Mouse (Mus musculus): ENCODE results near the gene Nek4.

Gene Nek4

DNA sequence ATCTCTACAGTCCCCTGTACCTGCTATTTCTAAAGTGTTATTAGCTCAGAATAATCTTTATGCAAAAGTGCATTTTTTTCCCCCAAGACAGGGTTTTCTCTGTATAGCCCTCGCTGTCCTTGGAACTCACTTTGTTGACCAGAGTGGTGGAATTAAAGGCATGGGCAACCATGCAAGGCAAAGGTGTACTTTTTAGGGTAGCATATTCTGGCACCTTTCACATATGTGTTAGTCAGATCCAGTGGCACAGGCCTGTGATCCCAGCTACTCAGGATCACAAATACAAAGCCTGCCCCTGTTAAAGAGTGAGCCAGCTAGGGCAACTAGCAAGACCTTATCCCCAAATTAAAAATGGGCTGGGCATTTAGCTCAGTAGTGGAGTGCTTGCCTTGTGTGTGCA, 9.2 kb downstream of the Nek4 start:
- no peak for DNase-seq (ENCODE audit: low read depth, low spot score)

DNA sequence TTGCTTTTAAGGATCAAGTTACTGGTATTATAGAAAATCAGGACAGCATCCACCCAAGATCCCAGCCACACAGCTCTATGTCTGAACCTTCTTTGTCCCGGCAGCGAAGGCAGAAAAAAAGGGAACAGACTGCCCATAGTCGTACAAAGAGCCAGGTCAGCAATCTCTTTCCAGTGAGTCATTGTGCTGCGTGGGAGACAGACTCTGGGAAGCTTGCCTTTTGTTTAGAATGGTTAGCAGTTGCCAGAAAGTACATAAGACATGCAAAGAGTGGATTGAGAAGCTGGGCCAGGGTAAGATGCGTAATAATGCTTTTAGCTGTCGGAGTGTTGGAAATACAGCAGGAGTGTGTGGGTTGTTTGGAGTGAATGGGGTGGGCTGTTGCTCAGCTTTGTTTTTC, 23.0 kb downstream of the Nek4 start:
- no peak for DNase-seq (ENCODE audit: low read depth, low spot score)

DNA sequence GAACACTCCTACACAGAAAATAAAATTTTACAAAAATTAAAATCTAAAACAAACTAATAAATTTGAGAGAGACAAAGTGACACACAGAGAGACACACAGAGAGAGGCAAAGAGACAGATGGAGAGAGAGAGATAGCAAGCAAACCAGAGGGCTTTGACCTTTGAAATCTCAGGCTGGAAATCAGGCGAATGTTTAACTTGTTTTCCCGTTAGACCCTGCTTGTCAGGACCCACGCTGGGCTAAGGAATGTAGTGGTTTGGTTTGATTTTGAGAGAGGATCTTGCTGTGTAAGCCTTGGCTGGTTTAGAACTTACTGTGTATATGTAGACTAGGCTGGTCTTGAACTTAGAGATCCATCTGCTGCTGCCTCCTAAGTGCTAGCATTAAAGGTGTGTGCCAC, 25.0 kb downstream of the Nek4 start:
- no peak for DNase-seq (ENCODE audit: low read depth, low spot score)

DNA sequence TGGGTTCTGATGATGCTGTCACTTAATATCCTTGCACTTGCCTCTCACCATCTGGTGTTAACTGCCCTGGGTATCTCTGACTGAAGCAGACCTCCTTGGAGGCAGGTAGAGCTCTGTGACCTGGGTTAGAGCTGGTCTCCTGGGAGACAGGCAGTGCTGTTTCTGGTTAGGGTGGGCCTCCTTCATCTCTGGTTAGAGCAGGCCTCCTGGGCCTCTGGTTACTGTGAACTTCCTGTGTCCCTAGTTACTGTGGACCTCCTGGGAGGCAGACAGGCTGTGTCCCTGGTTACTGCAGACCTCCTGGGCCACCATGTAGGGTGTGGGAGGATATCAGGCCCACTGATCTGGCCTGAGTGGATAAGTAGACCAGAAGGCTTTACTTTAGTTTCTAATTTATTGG, 45.2 kb downstream of the Nek4 start:
- DNase-seq (ENCODE audit: low read depth, low spot score) = no peak

DNA sequence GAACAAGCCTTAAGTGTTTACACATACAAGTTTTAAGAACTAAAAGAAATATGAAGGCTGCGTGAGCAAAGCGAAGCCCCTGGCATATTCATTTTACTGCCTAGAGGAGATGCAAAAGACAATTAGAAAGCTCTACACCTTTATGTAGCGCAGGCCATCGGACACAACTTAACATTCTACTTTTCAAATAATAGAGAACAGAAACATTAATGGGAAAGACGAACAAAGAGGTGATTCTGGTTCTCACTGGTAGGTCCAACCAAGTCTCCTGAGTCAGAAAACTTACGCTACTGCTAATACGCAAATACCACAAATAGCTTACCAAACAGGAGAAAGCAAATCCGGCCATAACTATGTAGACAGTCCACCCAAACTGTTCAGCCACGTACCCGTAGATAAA, 49.2 kb downstream of the Nek4 start:
- no peak for DNase-seq (ENCODE audit: low read depth, low spot score)

DNA sequence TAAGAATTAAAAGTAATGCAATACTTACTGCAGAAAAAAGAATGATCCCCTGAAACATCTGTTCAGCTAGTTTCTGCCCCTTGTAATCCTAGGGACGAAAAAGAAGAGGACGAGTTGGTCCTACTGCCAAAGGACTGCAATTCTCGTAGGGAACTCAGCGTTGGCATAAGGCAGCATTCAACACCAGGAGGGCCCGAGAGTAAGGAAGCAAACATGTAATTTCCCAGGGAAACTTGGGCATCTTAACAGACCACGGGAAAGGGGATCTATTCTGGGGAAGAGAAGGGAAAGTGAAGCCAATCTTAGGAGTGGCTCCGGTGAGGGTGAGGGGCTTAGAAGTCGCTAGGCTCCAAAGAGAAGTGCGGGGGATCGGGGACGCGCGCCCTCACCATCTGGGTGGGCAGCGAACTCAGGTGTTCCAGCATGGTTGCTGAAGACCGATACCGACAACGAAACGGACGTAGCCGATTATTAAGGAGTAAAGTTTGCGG, 49.7 kb downstream of the Nek4 start:
- no peak for DNase-seq (ENCODE audit: low read depth, low spot score)

DNA sequence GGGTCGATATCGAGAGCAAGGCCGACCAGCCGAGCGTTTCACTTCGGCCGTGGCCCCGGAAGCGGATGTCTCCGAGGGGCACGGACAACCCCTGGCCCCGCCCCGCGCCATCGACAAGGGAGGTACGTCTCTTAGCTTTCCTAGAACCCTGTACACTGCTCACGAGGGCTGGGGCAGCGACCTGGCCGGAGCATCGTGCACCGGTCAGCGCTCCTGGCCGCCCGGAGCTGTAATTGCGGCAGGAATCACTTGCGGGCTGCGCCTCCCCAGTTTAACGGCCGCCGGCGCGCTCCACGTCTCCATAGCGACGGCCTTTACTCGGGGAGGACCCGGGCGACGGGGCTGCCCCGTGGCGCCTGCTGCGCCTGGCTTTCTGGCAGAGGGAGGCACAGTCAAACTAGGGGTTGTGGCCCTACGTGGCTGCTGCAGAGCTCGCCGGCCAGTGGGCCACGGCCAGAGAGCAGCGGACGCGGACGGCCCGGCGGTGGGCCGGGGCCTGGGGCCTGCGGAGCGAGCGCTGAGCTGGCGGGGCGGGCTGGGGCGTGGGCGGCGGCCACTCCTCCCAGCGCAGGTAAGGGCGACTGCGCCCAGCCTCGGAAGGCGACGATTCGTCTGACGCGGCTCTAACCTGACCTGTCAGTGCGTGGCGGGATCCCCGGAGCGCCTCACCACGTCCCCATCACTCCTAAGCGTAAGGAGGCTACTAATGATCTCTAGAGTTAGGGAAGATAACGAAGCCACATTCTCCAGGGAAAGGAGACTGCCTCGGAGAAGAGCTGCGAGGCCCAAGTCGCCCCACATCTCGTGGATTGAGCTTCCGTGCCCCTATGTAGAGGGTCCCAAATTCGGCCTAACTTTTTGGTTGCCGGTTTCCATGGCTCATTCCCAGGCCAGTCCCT, 50.4 kb downstream of the Nek4 start, which contains the start of the genes Glt8d1 and Spcs1:
TSS of gene Glt8d1 (plus strand) at position 94 of the 899 bp plus-strand sequence.
TSS of gene Spcs1 (minus strand) at position 366 of the 899 bp plus-strand sequence.
- DNase-seq (ENCODE audit: low read depth, low spot score) = peak; percentile 66

DNA sequence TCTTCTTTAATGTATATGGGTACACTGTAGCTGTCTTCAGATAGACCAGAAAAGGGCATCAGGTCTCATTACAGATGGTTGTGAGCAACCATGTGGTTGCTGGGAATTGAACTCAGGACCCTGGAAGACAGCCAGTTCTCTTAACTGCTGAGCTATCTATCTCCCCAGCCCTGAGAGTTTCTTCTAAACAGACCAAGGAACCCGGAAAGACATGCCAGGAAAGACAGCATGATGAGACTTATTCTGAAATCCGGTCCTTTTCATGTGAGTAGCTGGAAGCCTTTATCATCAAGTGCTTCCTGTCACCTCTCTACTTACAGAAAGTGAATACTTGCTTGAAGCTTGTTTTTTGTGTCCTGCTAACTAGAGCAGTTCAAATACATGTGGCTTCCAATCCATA, 53.4 kb downstream of the Nek4 start:
- DNase-seq (ENCODE audit: low read depth, low spot score) = no peak

DNA sequence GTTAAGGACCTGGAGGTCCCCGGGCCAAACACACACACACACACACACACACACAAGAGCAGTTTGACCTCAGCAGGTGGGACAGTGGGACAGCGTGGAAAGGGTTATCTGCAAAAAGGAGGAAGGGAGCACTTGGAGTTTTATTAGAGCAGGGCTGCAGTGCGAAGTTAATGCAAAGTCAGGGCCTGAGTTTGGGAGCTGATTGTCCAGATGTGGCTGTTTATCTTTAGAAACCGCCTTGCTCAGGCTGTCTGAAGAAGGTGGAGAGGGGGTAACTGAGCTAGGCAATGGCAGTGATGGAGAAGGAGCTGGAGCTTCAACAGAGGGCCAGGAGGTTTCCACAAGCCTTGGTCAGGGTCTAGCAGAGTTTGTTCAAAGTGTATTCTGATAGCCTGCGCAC, 55.6 kb downstream of the Nek4 start:
- DNase-seq (ENCODE audit: low read depth, low spot score) = no peak

DNA sequence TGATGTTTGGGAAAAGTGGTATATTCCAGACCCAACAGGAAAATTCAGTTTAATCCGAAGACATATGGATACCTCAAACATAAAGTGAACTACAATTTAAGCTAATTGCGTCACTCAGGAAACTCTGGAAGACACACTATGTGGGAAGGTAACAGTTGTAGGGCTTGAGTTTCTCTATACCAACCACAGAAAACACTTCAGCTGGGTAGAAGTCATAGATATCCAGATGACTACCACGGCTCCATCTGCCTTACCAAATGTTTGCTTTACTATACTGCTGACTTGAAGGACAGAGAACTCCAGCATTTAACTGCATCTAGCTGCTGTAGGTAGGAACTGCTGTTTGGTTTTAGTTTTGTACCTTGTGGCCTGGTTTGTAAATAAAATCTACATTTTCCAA, 60.4 kb downstream of the Nek4 start:
- no peak for DNase-seq (ENCODE audit: low read depth, low spot score)

DNA sequence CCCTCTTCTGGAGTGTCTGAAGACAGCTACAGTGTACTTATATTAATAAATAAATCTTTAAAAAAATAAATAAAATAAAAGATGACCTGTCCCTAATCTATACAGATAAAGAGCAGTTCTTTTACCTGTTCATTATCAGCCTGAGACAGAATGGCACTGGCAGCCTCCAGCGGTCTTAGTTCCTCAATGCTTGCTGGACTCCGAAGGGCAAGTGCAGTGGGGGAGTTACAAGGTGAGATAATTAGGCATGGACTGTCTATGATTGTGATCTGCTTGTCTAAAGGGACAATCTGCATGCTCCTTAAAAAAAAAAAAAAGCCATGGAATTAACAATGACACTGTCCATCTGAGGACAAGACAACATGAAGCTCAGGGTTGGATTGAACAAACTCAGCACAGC, 62.8 kb downstream of the Nek4 start:
- DNase-seq (ENCODE audit: low read depth, low spot score) = no peak

DNA sequence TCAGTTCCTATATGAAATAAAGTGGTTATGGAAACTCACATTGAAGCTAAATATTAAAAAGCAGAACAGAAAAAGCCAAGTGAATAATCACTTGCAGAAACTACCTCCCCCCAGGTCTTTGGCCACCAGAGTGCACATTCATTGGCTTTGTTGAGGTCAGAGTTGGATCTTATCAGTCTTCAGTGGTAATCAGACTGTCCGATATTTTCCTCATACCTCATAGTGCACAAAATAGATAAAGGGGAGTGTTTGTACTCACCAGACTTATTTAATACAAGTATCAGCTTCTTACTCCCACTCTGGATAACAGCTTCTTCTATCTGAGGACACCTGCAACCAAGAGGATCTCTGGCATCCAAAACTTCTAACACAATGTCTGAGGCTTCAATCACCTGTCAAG, 64.9 kb downstream of the Nek4 start:
- DNase-seq (ENCODE audit: low read depth, low spot score) = no peak

DNA sequence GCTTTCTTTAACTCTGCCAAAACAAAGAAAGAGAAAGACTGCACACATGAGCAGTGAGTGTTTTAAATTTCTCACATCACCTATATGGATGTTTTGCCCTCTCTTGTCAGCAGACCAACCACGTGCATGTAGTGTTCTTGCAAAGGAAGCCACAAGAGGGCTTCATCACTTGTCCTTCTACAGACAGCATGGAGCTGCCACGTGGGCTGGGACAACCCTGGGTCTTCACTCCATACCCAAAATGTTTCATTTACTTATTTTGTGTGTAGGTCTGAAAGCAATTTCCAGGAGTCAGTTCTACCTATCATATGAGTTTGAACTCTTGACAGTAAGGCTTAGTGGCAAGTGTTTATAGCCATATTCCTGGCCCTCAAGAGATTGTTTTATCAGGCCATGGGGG, 66.7 kb downstream of the Nek4 start:
- DNase-seq (ENCODE audit: low read depth, low spot score) = no peak

DNA sequence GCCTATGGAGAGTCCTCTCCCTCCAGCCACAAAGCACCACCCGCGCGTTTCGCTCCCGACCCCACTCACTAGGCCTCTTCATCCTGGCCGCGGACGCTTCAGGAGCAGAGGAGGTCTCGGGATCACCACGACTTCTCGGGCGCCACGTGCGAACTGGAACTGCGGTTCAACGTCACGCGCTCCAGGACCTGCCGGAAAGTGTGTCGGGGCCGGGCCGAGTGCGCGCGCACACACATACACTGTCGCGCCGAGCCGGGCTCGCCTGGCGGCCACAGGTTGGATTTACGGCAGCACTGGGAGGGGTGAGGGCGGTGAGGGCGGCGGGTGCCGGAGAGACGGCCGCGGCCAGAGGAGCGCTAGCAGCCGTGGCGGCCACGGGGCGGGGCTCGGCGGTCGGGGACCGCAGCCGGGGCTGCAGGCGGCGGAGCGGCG, 67.7 kb downstream of the Nek4 start, which contains the start of the genes Pbrm1 and Gnl3:
TSS of gene Pbrm1 (plus strand) at position 279 of the 432 bp plus-strand sequence.
TSS of gene Gnl3 (minus strand) at position 293 of the 432 bp plus-strand sequence.
- DNase-seq (ENCODE audit: low read depth, low spot score) = peak; percentile 83

DNA sequence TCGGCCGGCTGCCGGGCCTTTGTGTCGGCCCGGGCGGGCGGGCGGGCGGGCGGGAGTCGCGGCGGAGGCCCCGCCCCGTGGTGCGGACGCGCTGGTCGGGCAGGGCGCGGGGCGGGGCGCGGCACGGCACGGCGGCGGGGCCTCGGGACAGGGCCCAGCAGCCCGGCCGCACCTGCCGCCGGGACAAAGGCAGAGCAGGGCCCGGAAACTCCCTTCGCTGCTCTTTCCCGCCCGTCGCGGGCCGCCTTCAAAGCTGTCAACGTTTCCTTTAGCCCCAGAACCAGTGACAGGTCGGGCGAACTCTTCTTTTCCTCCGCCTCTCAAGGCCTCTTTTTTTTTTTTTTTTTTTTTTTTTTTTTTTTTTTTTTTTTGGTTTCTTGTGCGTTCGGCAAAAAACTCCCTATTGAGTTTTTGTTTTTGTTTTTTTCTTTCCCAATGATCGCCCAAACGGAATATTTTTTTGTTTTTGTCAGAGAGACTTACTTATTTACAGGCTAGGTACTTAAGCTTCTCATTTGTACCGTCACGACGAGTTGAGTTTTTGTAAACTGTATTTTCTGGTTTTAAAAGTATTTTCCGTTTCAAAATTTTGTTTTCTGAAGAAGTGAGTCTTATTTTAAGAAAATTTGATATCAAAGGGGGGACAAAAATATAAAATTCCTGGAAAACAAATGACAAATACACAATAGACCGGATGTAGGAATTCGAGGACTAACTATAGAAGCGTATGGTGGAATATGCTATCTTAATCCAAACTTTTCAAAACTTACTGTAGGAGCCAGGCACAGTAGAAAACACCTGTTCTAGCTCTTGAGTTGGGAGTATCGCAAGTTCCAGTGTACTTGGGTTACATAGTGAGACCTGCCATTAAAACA, 68.4 kb downstream of the Nek4 start:
- peak; percentile 51 for DNase-seq (ENCODE audit: low read depth, low spot score)

DNA sequence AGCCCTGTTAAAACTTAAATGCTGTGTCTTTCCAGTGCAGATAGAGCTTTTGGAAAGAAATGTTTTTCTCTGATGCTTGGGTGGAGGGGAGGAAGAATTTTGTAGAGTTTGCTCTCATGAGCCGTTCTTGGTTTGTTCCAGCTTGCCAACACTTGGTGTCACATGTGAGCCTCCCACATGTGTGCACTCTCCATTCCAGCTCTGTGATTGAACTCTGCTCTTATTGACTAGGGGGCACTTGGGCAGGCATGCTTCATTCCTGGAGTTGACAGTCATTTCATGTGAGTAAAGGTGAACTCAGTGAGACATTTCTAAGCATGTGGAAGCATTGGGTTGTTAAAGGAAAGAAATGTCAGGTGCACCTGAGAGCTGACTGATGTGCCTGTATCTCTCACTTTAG, 71.4 kb downstream of the Nek4 start:
- DNase-seq (ENCODE audit: low read depth, low spot score) = no peak

DNA sequence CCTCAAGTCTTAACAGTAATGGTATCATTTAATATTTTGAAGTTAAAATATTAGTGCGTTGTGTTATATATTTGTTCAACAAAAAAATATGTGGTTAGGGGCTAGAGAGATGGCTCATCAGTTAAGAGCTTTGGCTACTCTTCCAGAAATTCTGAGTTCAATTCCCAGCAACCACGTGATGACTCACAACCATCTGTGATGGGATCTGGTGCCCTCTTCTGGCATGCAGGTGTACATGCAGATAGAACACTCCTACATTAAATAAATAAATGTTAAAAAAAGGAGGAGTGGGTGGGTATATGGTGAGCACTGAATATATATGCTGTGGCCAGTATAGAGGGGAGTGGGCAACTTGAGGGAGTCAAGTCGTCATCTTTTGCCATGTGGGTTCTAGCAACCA, 74.6 kb downstream of the Nek4 start:
- DNase-seq (ENCODE audit: low read depth, low spot score) = no peak
